Mouse (Mus musculus) left cerebral cortex, postnatal 25 days (tissue): ENCODE results near the gene Pcyt1a. TPM values are rescaled to one million over a fixed set of nuclear protein-coding genes. Genes with fewer than 3 reads are reported as not detected.
"Not testable (repeated sequence)": the region's sequence is repeated elsewhere in the genome, so short reads cannot be mapped to it uniquely, and the experiment has no call there.

Experiments used
- DNase-seq, 2 experiments: peaks; one replicate each; pipeline ENCODE4 v3.0.0; 2022; ENCODE audit warnings: low spot score in 2 of 2, mixed read lengths in 1 of 2
- intact Hi-C: fragments of 180-260 bp; cut with DNase I; formaldehyde crosslinking; loops from one replicate; pipeline ENCODE4 v1.15.1; 2025
- total RNA-seq, 2 experiments: library from RNA; stranded (reverse); gene quantifications; 2 replicates each; pipeline ENCODE4 v1.2.3; 2021

The Pcyt1a gene
- total RNA-seq, 2 experiments from 2014 or later: 38.2 to 40.3 TPM

DNA sequence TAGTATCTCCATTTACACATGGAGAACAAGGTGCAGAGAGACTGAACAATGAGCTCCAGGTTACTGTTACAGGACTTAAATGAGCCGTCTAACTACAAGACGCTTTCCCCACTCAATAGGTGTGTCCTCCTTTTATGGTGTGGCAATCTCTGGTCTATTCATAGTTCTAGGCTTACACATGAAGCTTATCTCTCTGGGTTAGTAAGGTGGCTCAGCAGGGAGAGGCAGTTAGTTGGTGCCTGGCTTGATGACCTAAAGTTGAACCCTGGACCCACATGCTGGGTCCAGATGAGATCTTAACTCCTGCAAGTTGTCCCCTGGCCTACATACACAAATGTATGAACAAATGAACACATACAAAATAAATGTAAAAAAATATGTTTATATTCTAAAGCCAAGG lies 32.7 kb downstream of the Pcyt1a start:
- intact Hi-C loops: no loop called here
- DNase-seq: no peak

DNA sequence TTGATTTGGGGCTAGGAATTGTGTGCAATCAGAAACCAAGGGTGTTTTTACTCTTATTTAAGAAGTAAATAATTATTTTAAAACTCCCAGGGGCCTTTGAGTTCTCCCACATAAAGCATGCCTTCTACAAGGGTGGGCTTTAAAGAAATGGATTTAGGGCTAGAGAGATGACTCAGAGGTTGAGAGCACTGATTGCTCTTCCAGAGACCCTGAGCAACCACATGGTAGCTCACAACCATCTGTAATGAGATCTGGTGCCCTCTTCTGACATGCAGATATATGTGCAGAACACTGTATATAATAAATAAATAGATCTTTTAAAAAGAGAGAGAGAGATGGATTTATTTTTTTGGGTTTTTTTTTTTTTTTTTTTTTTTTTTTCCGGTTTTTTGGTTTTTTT lies 34.2 kb downstream of the Pcyt1a start:
- no peak for DNase-seq
- intact Hi-C loops: no loop called here

DNA sequence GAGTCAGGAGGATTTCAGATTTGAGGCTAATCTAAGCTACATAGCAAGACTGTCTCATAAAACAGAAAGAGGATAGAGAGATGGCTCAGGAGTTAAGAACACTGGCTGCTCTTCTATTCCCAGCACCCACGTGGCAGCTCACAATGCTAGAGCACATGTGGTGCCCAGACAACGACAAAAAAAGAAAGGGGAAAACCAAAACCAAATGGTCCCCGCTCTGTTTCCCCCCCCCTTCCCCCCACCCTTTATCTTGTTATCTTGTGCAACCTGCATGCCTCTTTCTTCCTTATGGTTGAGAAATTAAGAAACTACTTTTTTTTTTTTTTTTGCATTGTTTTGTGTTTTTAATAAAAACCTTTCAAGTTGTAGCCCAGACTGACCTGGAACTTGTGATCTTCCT lies 37.8 kb downstream of the Pcyt1a start:
- no peak for DNase-seq
- intact Hi-C loops: no loop called here

DNA sequence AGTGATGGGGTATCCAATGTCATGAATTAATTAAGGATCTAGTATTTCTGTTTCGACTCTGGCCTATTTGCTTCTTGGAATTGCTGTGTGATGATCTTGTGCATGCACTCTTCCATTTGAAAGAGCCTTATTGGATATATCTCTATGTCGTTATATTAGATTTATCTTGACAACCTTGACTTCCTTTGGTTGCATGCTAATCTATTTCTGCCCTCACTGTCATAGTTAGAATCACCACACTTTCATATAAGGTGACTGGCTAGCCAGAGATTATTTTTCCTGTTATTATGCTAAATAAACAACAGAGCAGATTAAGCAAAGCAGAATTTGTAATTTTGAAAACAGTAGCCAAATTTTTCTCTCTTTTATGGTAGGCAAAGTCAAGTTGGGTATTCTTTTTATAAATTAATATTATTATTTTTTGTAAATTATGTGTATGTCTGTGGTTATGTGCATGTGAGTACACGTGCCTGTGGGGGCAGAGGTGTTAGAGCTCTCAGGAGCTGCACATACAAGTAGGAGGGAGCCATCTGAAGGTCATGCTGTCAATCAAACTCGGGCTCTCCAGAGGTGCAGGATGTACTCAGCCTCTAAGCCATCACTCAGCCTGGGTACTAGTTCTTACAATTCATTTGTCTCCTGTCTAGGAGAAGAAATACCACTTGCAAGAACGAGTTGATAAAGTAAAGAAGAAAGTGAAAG lies 38.8 kb downstream of the Pcyt1a start:
- intact Hi-C loops: no loop called here
- DNase-seq: no peak

DNA sequence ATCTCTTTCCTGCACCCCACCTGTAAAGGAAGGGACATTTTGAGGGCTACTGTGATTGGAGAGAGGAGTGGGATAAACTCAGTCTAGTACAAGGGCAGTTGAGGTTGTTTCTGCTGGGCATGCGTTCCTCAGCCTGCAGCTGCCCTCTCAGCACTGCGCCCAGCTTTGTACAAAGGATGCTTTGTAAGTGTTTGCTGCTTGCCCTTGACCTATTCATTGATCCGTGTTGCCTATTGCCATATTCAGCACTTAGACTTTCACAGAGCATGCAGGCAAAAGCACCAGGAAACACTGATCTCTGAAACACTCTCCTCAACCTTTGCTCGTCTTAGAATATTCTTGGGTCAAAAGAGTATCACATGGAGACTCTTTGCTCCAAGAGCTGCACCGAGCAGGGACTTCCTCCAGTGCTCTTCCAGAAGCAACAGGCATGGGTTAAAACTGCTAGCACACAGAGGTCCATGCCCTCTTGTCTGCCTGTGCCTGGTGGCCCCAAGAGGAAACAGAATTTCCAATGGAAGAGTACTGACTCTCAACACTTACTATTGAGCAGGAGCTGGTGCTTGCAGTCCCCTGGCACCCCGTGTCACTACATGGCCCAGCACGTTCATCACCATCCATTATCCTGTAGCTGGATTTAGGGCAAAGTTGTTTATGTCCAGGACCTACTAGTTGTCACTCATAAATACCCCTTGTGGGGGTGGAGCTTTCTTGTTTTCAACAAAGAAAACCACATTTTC lies 41.7 kb downstream of the Pcyt1a start:
- peak in 1 of 2 experiments; percentile 11 for DNase-seq
- intact Hi-C loops: no loop called here

DNA sequence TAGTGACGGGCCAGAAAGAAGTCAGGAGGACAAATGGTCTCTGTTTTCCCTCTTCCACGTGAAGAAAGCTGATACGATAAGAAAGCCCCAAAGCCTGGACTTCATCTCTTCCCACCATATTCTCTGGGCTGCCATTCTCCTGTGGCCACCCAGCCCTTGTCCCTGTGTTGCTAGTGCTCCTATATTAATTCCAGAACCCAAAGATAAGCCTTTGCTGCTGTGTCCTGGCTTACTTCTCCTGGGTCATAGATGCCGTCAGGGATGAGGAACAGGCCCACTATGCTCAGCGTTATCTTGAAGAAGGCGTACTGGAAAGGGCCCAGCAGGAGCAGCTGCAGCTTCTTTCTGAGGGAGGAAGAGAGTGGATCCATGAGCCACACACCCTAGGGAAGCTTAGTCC lies 46.6 kb downstream of the Pcyt1a start:
- intact Hi-C loops: no loop called here
- DNase-seq: no peak

DNA sequence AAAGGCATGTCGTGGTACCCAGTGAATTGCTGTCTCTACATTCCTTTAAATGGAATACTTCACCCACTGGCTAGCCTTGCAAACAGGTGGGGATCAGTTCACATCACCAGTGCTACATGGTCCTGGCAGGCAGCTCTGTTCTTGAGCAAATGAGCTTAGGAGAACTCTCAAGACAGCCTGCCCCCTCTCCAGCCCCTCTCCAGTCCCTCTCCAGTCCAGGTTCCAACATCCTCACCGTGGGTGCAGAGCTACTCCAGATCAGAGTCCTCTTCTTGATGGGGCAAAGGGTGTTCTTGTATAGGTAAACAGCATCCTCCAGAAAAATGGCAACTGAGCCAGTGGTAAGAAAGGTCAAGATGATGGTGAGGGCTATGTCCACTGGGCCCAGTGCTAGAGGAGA lies 48.7 kb downstream of the Pcyt1a start:
- DNase-seq: no peak
- intact Hi-C loops: no loop called here

DNA sequence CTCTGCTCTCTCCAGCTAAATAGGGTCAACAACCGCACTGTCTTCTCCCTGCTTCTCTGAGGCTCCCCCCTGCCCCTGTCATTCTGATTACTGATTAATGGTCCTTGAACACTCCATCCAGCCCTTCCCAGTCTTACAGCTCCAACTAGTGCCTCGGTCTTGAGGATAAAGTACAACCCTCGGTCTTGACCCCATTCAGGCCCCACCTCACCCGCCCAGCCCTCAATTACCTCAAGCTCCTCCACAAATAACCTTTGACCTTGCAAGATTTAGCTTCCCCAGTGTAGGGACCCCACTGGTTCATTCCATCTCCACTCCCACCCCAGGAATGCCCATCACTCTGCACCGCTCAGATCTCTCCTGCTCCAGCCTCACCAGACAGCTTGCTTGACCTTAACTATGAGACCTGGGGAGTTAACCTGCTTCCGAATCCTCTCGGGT lies 53.7 kb downstream of the Pcyt1a start:
- intact Hi-C loops: no loop called here
- no peak for DNase-seq

DNA sequence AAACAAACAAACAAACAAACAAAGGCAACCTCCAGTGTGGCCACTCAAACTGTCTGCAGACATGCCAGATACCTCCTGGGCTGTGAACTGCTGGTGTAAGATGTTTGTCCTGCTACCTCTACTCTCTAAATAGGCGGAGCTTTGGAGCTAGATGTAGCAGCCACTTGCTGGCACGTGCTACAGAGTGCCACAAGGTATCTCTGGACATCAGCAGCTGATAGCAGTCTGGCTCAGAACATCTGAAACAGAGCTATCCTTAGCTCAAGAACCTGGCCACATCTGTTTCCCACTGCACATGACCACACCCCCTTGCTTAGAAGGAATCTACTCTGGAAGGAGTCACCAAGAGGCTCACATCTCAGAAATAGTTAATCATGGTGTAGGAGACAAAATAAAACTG lies 54.5 kb downstream of the Pcyt1a start:
- intact Hi-C loops: no loop called here
- DNase-seq: no peak

DNA sequence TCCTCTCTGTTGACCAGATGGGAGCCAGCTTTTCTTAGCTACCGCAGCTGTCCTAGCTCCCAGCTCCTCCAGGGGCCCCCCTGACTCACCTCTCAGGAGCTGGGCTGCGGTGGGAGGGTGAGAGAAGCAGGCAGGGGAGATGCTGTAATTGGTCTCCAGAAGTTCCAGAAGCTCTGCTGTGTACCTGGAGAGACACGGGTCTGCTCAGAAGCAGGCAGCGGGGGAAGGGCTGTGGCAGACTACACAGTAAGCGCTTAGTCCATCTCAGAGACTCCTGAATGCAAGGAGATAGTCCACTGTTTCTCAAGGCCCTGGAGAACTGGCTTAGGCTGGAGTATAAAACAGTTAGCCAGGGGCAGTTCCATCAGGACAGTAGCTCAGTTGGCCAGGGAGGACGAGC lies 55.3 kb downstream of the Pcyt1a start:
- no peak for DNase-seq
- intact Hi-C loops: no loop called here

DNA sequence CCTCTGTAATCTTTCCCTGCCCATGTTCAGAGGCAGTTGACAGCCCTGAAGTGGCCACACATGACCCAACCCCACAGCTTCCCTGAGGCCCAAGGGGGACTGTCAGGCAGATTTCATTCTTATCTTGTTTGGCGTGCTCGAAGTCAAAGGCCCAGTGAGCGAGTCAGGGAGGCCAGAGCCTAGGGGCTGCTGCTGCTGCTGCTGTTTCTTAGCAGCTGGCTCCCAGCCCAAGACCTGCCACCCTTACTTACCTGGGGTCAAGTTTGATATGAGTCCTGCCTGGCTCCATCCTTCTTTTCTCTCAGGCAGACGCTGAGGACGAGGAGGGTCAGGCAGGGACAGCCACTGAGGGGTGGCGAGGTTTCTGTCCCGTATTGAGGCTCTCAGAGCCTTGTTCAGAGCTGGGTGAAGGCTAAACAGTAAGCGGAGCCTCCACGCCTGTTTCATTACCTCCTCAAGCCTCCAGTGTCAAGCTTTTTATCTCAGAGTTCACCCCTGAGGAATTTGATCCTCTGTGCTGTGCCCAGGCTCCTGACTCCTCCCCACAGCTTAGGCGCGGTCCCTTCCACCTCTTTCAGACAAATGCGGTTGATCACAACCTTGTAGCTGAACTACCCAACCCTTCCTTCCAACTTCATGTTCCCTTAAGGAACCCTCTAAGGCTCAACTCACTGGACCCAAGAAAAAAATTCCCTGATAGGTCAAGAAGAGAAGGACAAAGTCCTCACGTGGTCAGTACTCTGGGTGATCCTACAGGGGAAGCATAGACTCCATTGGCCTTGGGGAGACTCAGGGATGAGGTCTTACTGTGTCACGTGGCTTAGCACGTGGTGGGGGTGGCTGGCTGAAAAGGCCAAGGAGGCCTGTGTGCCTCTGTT lies 56.8 kb downstream of the Pcyt1a start, which contains the start of gene Slc51a:
TSS of gene Slc51a (minus strand) at position 646 of the 878 bp plus-strand sequence.
- no peak for DNase-seq
- intact Hi-C loops: no loop called here

DNA sequence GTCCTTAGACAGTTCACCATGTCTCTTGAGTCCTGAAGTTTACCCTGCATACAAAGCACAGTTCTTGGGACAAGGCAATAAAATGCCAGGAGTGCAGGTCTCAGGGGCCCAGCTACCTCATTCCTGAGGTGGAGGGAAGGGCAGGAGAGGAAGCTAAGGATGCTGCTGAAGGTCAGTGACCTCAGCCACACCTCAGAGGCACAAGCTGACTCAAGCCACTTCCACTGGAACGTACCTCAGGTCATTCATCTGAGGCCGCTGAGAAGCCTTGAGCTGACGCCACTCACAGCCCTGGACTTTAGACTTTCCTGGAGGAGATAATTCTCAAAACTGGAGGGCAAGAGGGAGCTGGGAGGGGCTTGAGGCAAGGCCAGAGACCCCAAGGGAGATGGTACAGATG lies 58.2 kb downstream of the Pcyt1a start:
- intact Hi-C loops: no loop called here
- no peak for DNase-seq

DNA sequence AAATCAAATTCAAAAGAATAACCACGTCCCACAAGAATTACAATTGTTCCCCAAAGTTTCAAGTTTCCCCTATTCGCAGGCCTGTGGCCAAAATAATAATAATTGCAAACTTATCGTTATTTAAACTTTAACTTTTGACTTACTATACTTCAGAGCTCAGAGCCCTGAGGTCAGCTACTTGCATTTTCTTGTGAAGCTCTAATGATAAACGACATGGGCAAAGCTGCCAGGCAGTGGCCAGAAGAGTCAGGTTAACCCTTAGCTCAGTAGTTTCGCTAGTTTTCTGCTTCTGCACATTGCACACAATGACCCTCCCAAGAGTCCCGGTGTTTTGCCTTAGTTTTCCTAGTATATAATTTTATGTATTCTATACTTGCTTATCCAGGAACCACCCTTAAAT lies 63.6 kb downstream of the Pcyt1a start:
- intact Hi-C loops, DNase-seq: not testable (repeated sequence)

DNA sequence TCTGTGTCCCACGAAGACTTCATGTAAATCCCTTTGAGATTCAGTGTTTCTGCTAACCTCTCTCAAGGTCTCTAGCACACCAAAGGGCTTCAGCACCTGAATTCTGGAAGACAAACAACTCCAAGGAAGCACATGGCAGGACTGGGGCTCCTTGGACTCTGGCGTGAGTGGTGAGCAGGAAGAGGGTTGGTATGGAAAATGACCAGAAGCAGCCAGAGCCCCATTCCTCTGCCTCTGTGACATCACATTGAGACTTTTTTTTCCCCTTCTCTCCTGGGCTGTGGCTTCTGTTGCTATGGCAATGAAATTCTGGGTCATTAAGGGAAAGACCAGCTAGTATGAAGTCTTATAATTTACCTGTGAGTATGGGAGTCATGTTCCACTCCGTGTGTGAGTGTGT lies 65.2 kb downstream of the Pcyt1a start, which contains the start of gene Zdhhc19:
TSS of gene Zdhhc19 (plus strand) at position 301 of the 400 bp plus-strand sequence.
- intact Hi-C loops: loop anchor here (5.0 kb wide), 1 partner anchor 384 kb away; no protein-coding TSS in a partner anchor
- no peak for DNase-seq

DNA sequence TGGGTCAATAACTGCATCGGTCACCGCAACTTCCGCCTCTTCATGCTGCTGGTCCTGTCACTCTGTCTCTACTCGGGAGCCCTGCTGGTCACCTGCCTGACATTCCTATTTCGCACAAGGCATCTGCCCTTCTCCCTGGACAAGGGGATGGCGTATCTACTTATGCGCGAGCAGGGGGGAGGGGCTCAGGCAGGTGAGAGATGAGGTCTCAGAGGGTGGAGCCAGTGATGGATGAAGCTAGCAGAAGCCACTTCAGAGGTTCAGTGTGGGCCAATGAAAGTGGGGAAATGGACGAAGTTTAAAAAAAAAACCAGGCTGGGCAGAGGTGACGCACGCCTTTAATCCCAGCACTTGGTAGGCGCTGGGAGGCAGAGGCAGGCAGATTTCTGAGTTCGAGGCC lies 68.3 kb downstream of the Pcyt1a start:
- intact Hi-C loops: loop anchor here (5.0 kb wide), 1 partner anchor 387 kb away; no protein-coding TSS in a partner anchor
- DNase-seq: no peak

DNA sequence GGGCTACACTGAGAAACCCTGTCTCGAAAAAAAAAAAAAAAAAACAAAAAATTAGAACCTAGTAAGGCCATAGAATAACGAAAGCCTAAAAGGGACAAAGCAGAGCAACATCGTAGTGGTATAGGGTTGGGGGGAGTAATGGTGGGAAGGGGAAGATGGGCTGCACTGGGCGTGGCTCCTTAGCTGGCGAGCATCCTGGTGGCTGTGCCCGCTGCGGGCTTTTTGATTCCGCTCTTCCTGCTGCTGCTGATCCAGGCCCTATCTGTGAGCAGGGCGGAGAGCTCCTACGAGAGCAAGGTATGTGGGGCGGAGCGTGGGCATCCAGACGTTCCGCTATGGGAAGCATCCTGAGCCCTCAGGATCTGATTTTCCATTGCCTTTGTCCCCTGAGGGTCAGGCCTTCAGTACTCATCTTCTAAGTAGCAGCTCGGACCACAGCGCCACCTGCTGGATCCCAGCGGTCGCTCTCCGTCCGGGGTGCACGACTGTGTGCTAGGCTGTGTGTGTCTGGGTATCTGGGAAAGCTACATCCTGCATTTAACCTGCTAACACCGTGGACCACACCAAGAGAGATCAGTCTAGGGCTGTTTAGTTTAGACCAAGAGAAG lies 68.8 kb downstream of the Pcyt1a start:
- intact Hi-C loops: loop anchor here (5.0 kb wide), 1 partner anchor 387 kb away; no protein-coding TSS in a partner anchor

DNA sequence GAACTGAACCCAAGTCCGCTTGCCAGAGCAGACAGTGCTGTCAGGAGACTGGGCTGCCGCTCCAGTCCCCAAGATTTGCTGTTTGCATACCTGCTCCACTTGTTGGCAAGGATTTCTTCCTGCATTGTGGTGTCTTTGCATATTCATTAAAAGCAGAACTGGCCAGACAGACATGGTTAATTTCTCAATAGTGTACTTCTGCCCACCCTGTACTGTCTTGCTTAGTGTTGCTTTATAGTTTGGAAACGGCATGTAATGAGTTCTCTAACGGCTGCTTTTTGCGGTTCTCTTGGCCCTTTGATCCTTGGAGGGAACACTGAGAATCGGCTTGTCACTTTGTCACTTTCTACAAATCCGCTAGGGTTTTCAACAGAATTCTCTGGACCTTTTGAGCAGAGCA lies 70.7 kb downstream of the Pcyt1a start:
- no peak for DNase-seq
- intact Hi-C loops: no loop called here

More for the DNA sequence above, 68.8 kb downstream of the Pcyt1a start:
- DNase-seq: peak; percentile 84 to 86

DNA sequence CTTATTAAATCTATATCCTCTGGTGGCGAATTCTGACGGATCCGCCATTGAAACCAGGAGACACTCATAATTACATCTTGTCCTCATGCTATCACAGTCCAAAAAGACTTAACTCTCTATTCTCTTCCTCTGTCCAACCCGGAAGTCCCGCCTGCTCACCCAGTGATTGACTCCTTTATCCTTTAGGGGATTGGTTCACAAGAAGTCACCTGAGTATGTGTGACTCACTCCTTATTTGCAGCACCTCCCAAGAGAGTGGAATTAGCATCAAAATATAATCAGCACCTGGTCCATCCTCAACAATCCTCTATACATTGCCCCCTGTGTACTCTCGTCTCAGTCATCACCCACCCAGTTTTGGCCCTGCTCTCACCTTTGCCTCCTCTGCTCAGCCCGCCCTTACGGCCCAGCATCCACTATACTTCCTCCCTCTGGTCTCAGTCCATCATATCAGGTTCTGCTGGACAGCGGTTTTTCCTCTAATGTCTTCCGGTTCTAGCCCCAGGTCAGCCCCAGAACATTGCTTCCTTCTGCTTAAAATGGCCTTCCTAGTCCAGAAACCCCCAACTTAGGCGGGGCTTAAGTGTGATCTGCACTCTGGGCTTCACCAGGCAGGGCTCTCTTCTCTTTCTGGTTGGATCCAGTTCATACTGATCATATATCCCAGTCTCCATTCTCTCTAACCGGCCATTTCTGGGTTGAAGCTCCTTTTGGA lies 72.1 kb downstream of the Pcyt1a start:
- intact Hi-C loops: no loop called here

DNA sequence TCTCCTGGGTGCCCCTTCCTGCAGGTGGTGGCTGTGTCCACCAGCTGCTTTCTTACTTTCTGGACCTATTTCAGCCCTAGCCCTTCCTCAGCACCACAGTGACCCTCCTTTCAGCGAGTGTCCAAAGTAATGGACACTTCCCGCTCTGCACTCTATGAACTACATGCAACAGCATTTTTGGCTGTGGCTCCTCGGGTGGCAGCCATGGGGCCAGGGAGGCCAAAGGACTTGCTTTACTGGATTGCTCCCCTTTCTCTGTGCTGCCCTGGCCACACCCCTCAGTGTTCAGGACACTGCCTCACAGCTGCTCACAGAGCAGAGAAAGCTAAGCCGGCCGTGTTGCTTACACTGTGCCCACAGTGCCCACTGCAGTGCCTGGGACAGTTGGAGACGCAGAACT lies 72.9 kb downstream of the Pcyt1a start:
- intact Hi-C loops: no loop called here
- no peak for DNase-seq

More for the DNA sequence above, 72.1 kb downstream of the Pcyt1a start:
- DNase-seq: no peak
